Mouse (Mus musculus) Muller cell, postnatal 12 days (primary cell): ENCODE results near the gene Kdm6b.

Experiments used
- DNase-seq: peaks from one replicate; pipeline ENCODE4 v3.0.0-alpha.2; 2015; ENCODE audit errors: inconsistent ontology term

Kdm6b gene

GRCm38 (mm10) chr11:69389531-69390399, 23.7 kb downstream of the Kdm6b start:
- peak; percentile 63 for DNase-seq

GRCm38 (mm10) chr11:69388680-69389079, 24.8 kb downstream of the Kdm6b start:
- no peak for DNase-seq

GRCm38 (mm10) chr11:69386758-69387157, 26.7 kb downstream of the Kdm6b start:
- DNase-seq: no peak

GRCm38 (mm10) chr11:69384979-69385378, 28.5 kb downstream of the Kdm6b start:
- DNase-seq: no peak

- peak; percentile 83 for DNase-seq
Measured at GRCm38 (mm10) chr11:69382478-69383105, 30.9 kb downstream of the Kdm6b start.

GRCm38 (mm10) chr11:69381356-69381755, 32.1 kb downstream of the Kdm6b start:
- DNase-seq: no peak

GRCm38 (mm10) chr11:69379600-69379999, 33.9 kb downstream of the Kdm6b start:
- DNase-seq: no peak

GRCm38 (mm10) chr11:69377766-69378165, 35.7 kb downstream of the Kdm6b start:
- DNase-seq: no peak

GRCm38 (mm10) chr11:69375646-69376045, 37.8 kb downstream of the Kdm6b start:
- DNase-seq: no peak

GRCm38 (mm10) chr11:69373223-69373965, 40.1 kb downstream of the Kdm6b start:
- DNase-seq: no peak

GRCm38 (mm10) chr11:69372780-69373170, 40.7 kb downstream of the Kdm6b start:
- DNase-seq: no peak

GRCm38 (mm10) chr11:69372056-69372779, 41.3 kb downstream of the Kdm6b start:
- DNase-seq: no peak

- DNase-seq: no peak
Measured at GRCm38 (mm10) chr11:69371601-69372000, 41.9 kb downstream of the Kdm6b start.

- no peak for DNase-seq
Measured at GRCm38 (mm10) chr11:69370817-69371215, 42.7 kb downstream of the Kdm6b start.

- no peak for DNase-seq
Measured at GRCm38 (mm10) chr11:69369990-69370816, 43.3 kb downstream of the Kdm6b start.

- DNase-seq: no peak
Measured at GRCm38 (mm10) chr11:69369215-69369989, 44.1 kb downstream of the Kdm6b start, which contains the start of gene Chd3. Gene Chd3, minus strand, starts transcription at chr11:69369406.

GRCm38 (mm10) chr11:69368356-69369214, 44.9 kb downstream of the Kdm6b start:
- peak; percentile 58 for DNase-seq

- DNase-seq: no peak
Measured at GRCm38 (mm10) chr11:69367616-69368355, 45.7 kb downstream of the Kdm6b start.
